In the genomic region with DNA sequence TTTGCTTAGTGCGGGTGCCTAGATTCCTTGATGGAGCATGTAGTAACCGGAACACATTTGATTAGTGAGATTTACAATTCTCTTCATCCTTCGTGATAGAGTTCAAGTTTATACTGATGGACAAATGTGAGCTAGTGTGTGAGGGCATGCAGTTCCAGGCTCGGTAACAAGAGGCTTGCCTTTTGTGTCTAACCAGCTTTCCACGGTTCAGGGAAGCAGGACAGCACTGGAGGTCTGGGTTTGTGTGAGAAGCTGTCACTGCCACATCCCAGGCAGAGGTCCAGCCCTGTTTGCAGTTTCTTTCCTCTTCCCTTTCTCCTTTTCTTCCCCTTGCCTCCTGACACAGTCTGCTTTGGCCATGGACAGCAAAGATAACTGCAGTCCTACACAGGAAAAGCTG, we compare ENCODE assay signal across 13 mouse cellular contexts.
A peak's percentile ranks its signal among the peaks of the same experiment; 100 is the strongest.
DNase-seq lines count a peak whose midpoint lies in the region; ATAC-seq lines count a peak whose summit lies in the region.
"Had no signal": no experiment of that assay in that cellular context is flagged by ENCODE, and none has a peak within 500 bp of the region (broad histone marks: within the 10 kb centered on the region; RNA-seq: fewer than 3 reads in every experiment).

No protein-coding gene starts in this region.

- H3K4me1 ChIP-seq in hindbrain, embryonic 12.5 days, result peaks cover 5% of the 10 kb centered on the region; the same call in 1 of the 2 replicates
- H3K4me1 ChIP-seq in midbrain, embryonic 15.5 days, result peaks cover 8% of the 10 kb centered on the region
- H3K4me1 ChIP-seq: embryonic facial prominence, embryonic 12.5 days; limb, embryonic 15.5 days; lung, embryonic 15.5 days had no signal

- ATAC-seq in hindbrain, embryonic 12.5 days (ENCODE audit: low FRiP score), result peak; percentile 42; the same call in 1 of the 2 replicates
- peak; percentile 74 for ATAC-seq in midbrain, embryonic 15.5 days (replicated peaks)
- ATAC-seq: intestine, postnatal 0 days had no signal

- no peak overlapping the region for H3K4me2 ChIP-seq in hindbrain, embryonic 12.5 days (replicated peaks)
- H3K4me2 ChIP-seq in midbrain, embryonic 15.5 days, result no peak overlapping the region
- H3K4me2 ChIP-seq: embryonic facial prominence, embryonic 12.5 days; limb, embryonic 15.5 days; lung, embryonic 15.5 days had no signal

- no peak overlapping the region for H3K27ac ChIP-seq in hindbrain, embryonic 12.5 days
- H3K27ac ChIP-seq in midbrain, embryonic 15.5 days, result peak overlapping the region; percentile 45; the same call in 1 of the 2 replicates
- H3K27ac ChIP-seq: embryonic facial prominence, embryonic 12.5 days; limb, embryonic 15.5 days; lung, embryonic 15.5 days had no signal

- H3K9ac ChIP-seq in hindbrain, embryonic 12.5 days, result no peak overlapping the region
- H3K9ac ChIP-seq in midbrain, embryonic 15.5 days, result no peak overlapping the region
- H3K9ac ChIP-seq: embryonic facial prominence, embryonic 12.5 days; limb, embryonic 15.5 days; lung, embryonic 15.5 days had no signal

- H3K9me3 ChIP-seq in hindbrain, embryonic 12.5 days (replicated peaks), result no peaks in the 10 kb centered on the region
- no peaks in the 10 kb centered on the region for H3K9me3 ChIP-seq in midbrain, embryonic 15.5 days
- H3K9me3 ChIP-seq: embryonic facial prominence, embryonic 12.5 days; limb, embryonic 15.5 days; lung, embryonic 15.5 days had no signal

- DNase-seq in cerebellum, postnatal 10 days, result peak; percentile 35 to 38
- no peak for DNase-seq in cerebellum, adult 11 months
- peak; percentile 29 for DNase-seq in brain, adult 2 months (ENCODE audit: low read depth, low spot score)
- no peak for DNase-seq in adrenal gland, postnatal 36 days
- DNase-seq in ovary, postnatal 36 days (ENCODE audit: low spot score), result no peak
- no peak for DNase-seq in lung, postnatal 4 days
- DNase-seq: kidney, postnatal 36 days had no signal

- H3K4me3 ChIP-seq in hindbrain, embryonic 12.5 days, result no peak overlapping the region
- no peak overlapping the region for H3K4me3 ChIP-seq in midbrain, embryonic 15.5 days
- H3K4me3 ChIP-seq: embryonic facial prominence, embryonic 12.5 days; limb, embryonic 15.5 days; lung, embryonic 15.5 days had no signal

- WGBS in hindbrain, embryonic 12.5 days, result 44% methylated on average over 5 of the region's 5 CpGs
- 16% methylated on average over 5 of the region's 5 CpGs for WGBS in midbrain, embryonic 15.5 days

- no peaks in the 10 kb centered on the region for H3K27me3 ChIP-seq in hindbrain, embryonic 12.5 days
- H3K27me3 ChIP-seq in midbrain, embryonic 15.5 days (replicated peaks), result no peaks in the 10 kb centered on the region
- H3K27me3 ChIP-seq: embryonic facial prominence, embryonic 12.5 days; limb, embryonic 15.5 days; lung, embryonic 15.5 days had no signal

- no peaks in the 10 kb centered on the region for H3K36me3 ChIP-seq in hindbrain, embryonic 12.5 days
- no peaks in the 10 kb centered on the region for H3K36me3 ChIP-seq in midbrain, embryonic 15.5 days (replicated peaks)
- H3K36me3 ChIP-seq: embryonic facial prominence, embryonic 12.5 days; limb, embryonic 15.5 days; lung, embryonic 15.5 days had no signal

Comparison
In these comparisons a context has a peak if more than half of its experiments do, and no peak if none do; other contexts are left out.
1. DNase-seq: peak in cerebellum, postnatal 10 days (2 of 2) and brain, adult 2 months (single experiment); none in cerebellum, adult 11 months (single experiment), adrenal gland, postnatal 36 days (0 of 2), ovary, postnatal 36 days (single experiment) and lung, postnatal 4 days (0 of 2).